8 mouse cellular contexts compared by ENCODE assay signal in the genomic region with DNA sequence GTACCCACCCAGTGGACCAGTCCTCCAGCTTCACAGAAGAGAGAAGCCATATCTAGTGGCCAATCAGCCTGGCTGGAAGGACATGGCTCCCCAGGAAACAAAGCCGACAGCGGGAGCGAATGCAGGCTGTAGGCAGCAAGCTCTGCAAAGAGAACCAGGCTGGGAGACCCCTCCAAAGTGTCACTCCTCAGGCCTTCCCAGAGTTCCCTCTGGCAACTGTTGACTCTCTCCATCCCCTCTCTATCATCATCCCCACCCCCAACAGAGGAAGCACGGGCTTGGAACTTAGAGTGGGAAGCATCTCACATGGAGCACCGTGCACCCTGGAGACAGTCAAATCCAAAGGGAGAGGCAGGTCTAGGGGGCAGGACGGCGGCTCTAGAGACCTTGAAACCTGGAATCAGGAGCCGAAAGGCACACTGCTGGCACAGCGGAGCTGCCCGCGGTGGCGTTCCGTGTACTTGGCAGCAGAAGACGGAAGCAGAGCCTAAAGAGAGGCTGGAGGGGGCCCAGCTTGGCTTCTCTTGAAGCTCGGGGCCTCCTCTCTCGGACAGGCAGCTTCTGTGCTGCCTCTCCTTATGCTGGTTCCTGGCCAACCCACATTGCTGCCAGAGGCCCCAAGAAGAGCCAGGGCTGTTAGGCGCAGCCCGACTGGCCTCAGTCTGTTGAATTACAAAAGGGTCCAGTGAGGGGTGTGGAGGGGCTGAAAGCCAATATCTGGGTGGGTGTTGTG. TPM values are rescaled to one million over a fixed set of nuclear protein-coding genes. Genes with fewer than 3 reads are reported as not detected.
DNase-seq lines count a peak whose midpoint lies in the region; ATAC-seq and TF ChIP-seq lines count a peak whose summit lies in the region.

No protein-coding gene starts in this region.

- peaks cover 28% of the 10 kb centered on the region for H3K4me1 ChIP-seq in forebrain, embryonic 10.5 days
- peaks cover 25% of the 10 kb centered on the region for H3K4me1 ChIP-seq in forebrain, embryonic 12.5 days
- peaks cover 11% of the 10 kb centered on the region for H3K4me1 ChIP-seq in cerebellum, adult 2 months (ENCODE audit: control insufficient read depth, insufficient read depth, low read length)
- H3K4me1 ChIP-seq in midbrain, embryonic 13.5 days (replicated peaks), result peaks cover 27% of the 10 kb centered on the region

- no peak for ATAC-seq in forebrain, embryonic 12.5 days (ENCODE audit: low FRiP score)
- ATAC-seq in midbrain, embryonic 13.5 days, result peak; percentile 22; the same call in 1 of the 2 replicates

- 0 out of 2 replicates have a peak, but pooled peaks cover 4% of the 10 kb centered on the region for H3K27me3 ChIP-seq in forebrain, embryonic 10.5 days (ENCODE audit: poor library complexity, severe bottlenecking)
- H3K27me3 ChIP-seq in forebrain, embryonic 12.5 days, result no peaks in the 10 kb centered on the region
- H3K27me3 ChIP-seq in cerebellum, adult 2 months (ENCODE audit: control insufficient read depth, insufficient read depth, low read length), result no peaks in the 10 kb centered on the region
- H3K27me3 ChIP-seq in midbrain, embryonic 13.5 days, result no peaks in the 10 kb centered on the region

- no peak for TF ChIP-seq POLR2A in cerebellum, adult 2 months (IDR thresholded peaks at IDR 0.05; ENCODE audit: borderline replicate concordance, insufficient read depth, low read length)

- TF ChIP-seq CTCF in cerebellum, adult 2 months (IDR thresholded peaks at IDR 0.05; ENCODE audit: borderline replicate concordance, insufficient read depth, low read depth, low read length), result no peak

- H3K4me3 ChIP-seq in forebrain, embryonic 10.5 days, result no peak overlapping the region
- no peak overlapping the region for H3K4me3 ChIP-seq in forebrain, embryonic 12.5 days (replicated peaks)
- no peak overlapping the region for H3K4me3 ChIP-seq in cerebellum, adult 2 months (replicated peaks; ENCODE audit: insufficient read depth, low read depth, low read length)
- H3K4me3 ChIP-seq in midbrain, embryonic 13.5 days (replicated peaks), result no peak overlapping the region

- peaks cover 5% of the 10 kb centered on the region; the same call in 1 of the 2 replicates for H3K9me3 ChIP-seq in forebrain, embryonic 10.5 days
- no peaks in the 10 kb centered on the region for H3K9me3 ChIP-seq in forebrain, embryonic 12.5 days
- no peaks in the 10 kb centered on the region for H3K9me3 ChIP-seq in midbrain, embryonic 13.5 days

- no peak overlapping the region for H3K4me2 ChIP-seq in forebrain, embryonic 12.5 days
- no peak overlapping the region for H3K4me2 ChIP-seq in midbrain, embryonic 13.5 days (replicated peaks)

- 79% methylated on average over 18 of the region's 18 CpGs for WGBS in forebrain, embryonic 10.5 days
- WGBS in forebrain, embryonic 12.5 days, result 76% methylated on average over 18 of the region's 18 CpGs
- WGBS in cerebellum, adult 2 months, result 15% methylated on average over 18 of the region's 18 CpGs
- 76% methylated on average over 18 of the region's 18 CpGs for WGBS in midbrain, embryonic 13.5 days

- no peak overlapping the region for H3K9ac ChIP-seq in forebrain, embryonic 12.5 days
- no peak overlapping the region for H3K9ac ChIP-seq in midbrain, embryonic 13.5 days (replicated peaks)

- DNase-seq in forebrain, embryonic 10.5 days (ENCODE audit: extremely low spot score, low spot score), result no peak
- peak; percentile 74 to 83 for DNase-seq in cerebellum, adult 2 months
- peak; percentile 48 for DNase-seq in gastrocnemius, postnatal 25 days
- DNase-seq in layer of hippocampus, postnatal 36 days, result peak; percentile 71 to 78
- DNase-seq in urinary bladder, postnatal 4 days (ENCODE audit: low spot score in 2 of 2), result peak; percentile 60 to 65
- DNase-seq in thymus, postnatal 36 days, result no peak

- no peaks in the 10 kb centered on the region for H3K36me3 ChIP-seq in forebrain, embryonic 10.5 days (replicated peaks)
- H3K36me3 ChIP-seq in forebrain, embryonic 12.5 days (replicated peaks), result no peaks in the 10 kb centered on the region
- no peaks in the 10 kb centered on the region for H3K36me3 ChIP-seq in midbrain, embryonic 13.5 days

- peak overlapping the region; percentile 9 for H3K27ac ChIP-seq in forebrain, embryonic 10.5 days
- no peak overlapping the region for H3K27ac ChIP-seq in forebrain, embryonic 12.5 days
- H3K27ac ChIP-seq in cerebellum, adult 2 months (ENCODE audit: insufficient read depth, low read length), result no peak overlapping the region
- no peak overlapping the region for H3K27ac ChIP-seq in midbrain, embryonic 13.5 days

RNA-seq across cellular contexts. Expression of a gene that starts 41.3 kb away (rescaled TPM):
- polyA plus RNA-seq in forebrain, embryonic 10.5 days (2016; fragmentation: Nextera tagmentation; extraction: Ambion mirVana), result 0.10 and 0.11 TPM in 2 replicates
- polyA plus RNA-seq in forebrain, embryonic 12.5 days (2016; fragmentation: Nextera tagmentation; extraction: Ambion mirVana), result 1.9 and 2.3 TPM in 2 replicates
- polyA plus RNA-seq in cerebellum, adult 2 months (2012; rRNA removed), result 17.5 and 18.0 TPM in 2 replicates
- under 1 TPM in 1 of 2 experiments, not detected in 1; 0.08 TPM for total RNA-seq in gastrocnemius, postnatal 25 days (2021)
- total RNA-seq in layer of hippocampus, postnatal 36 days (2021), result 10 to 100 TPM; 12.6 to 12.7 TPM
- 5.0 and 6.8 TPM in 2 replicates for polyA plus RNA-seq in midbrain, embryonic 13.5 days (2015; fragmentation: Nextera tagmentation; extraction: Ambion mirVana)

Comparison
In these comparisons a context has a peak if more than half of its experiments do, and no peak if none do; other contexts are left out.
1. DNase-seq: peak in cerebellum, adult 2 months (2 of 2), gastrocnemius, postnatal 25 days (single experiment), layer of hippocampus, postnatal 36 days (2 of 2) and urinary bladder, postnatal 4 days (2 of 2); none in forebrain, embryonic 10.5 days (single experiment) and thymus, postnatal 36 days (0 of 2).